Mouse (Mus musculus) neural tube, embryonic 13.5 days (tissue): ENCODE data around the gene Slc25a26. TPM values are rescaled to one million over a fixed set of nuclear protein-coding genes. Genes with fewer than 3 reads are reported as not detected.

Source experiments
- ATAC-seq: fragments of 200-750 bp; cut with Nextera tagmentation; 2 replicates; pipeline ENCODE4 v1.8.0; 2017; ENCODE audit warnings: low read depth, mild to moderate bottlenecking, moderate TSS enrichment, moderate library complexity
- H3K27ac ChIP-seq: fragments of 300-500 bp; sonication (generic); replicated peaks from 2 replicates; pipeline ENCODE4 v1.5.1; 2015; ENCODE audit warnings: moderate library complexity, mild to moderate bottlenecking, inconsistent platforms
- H3K27me3 ChIP-seq: fragments of 300-500 bp; sonication (generic); 2 replicates; pipeline ENCODE4 v1.6.1; 2015; ENCODE audit warnings: mild to moderate bottlenecking, inconsistent platforms
- H3K36me3 ChIP-seq: fragments of 300-500 bp; sonication (generic); 2 replicates; pipeline ENCODE4 v1.6.1; 2015; ENCODE audit warnings: mild to moderate bottlenecking, inconsistent platforms
- H3K4me1 ChIP-seq: fragments of 300-500 bp; sonication (generic); replicated peaks from 2 replicates; pipeline ENCODE4 v1.6.1; 2015; ENCODE audit warnings: inconsistent platforms
- H3K4me2 ChIP-seq: fragments of 300-500 bp; sonication (generic); 2 replicates; pipeline ENCODE4 v1.6.1; 2015; ENCODE audit warnings: inconsistent platforms, mild to moderate bottlenecking, moderate library complexity
- H3K4me3 ChIP-seq: fragments of 300-500 bp; sonication (generic); 2 replicates; pipeline ENCODE4 v1.5.1; 2015; ENCODE audit warnings: mild to moderate bottlenecking, inconsistent platforms
- H3K9ac ChIP-seq: fragments of 300-500 bp; sonication (generic); 2 replicates; pipeline ENCODE4 v1.6.1; 2015; ENCODE audit warnings: moderate library complexity, mild to moderate bottlenecking, inconsistent platforms
- H3K9me3 ChIP-seq: fragments of 300-500 bp; sonication (generic); 2 replicates; pipeline ENCODE4 v1.6.1; 2016; ENCODE audit warnings: inconsistent platforms
- WGBS: fragments of 180-500 bp; shearing (Covaris S2); methylation state at CpG from one replicate; pipeline ENCODE4 v1.1.7; 2015; 5-methylcytosine and 5-hydroxymethylcytosine counted together
- polyA plus RNA-seq: library from polyadenylated mRNA; unstranded; fragments of >200 nt; fragmentation: Nextera tagmentation; extraction: Ambion mirVana; gene quantifications from 2 replicates; pipeline ENCODE4 v1.2.1, GENCODE M21; 2015

The Slc25a26 gene
- polyA plus RNA-seq, 1 experiment from 2014 or later = 8.7 TPM

- no peaks in the 10 kb centered on the region for H3K9me3 ChIP-seq
- peak overlapping the region; percentile 81 for H3K27ac ChIP-seq
- H3K4me1 ChIP-seq = peaks cover 84% of the 10 kb centered on the region
- no peak overlapping the region for H3K9ac ChIP-seq
- H3K27me3 ChIP-seq = no peaks in the 10 kb centered on the region
- WGBS = 44% methylated on average over 7 of the region's 7 CpGs
- no peak overlapping the region for H3K4me2 ChIP-seq
- H3K36me3 ChIP-seq = peaks cover under 1% of the 10 kb centered on the region; the same call in 1 of the 2 replicates
- H3K4me3 ChIP-seq = no peak overlapping the region
- ATAC-seq = peak; percentile 86
Measured at GRCm38 (mm10) chr6:94631051-94631778, 131.1 kb downstream of the Slc25a26 start.

GRCm38 (mm10) chr6:94631779-94632082 is 131.6 kb downstream of the Slc25a26 start:
- WGBS = 53% methylated on average over 6 of the region's 6 CpGs
- ATAC-seq = peak; percentile 57
- H3K27me3 ChIP-seq = no peaks in the 10 kb centered on the region
- H3K9me3 ChIP-seq = no peaks in the 10 kb centered on the region
- no peak overlapping the region for H3K9ac ChIP-seq
- no peaks in the 10 kb centered on the region for H3K36me3 ChIP-seq
- no peak overlapping the region for H3K4me3 ChIP-seq
- peak overlapping the region; percentile 81 for H3K27ac ChIP-seq
- H3K4me1 ChIP-seq = peaks cover 82% of the 10 kb centered on the region
- no peak overlapping the region for H3K4me2 ChIP-seq

GRCm38 (mm10) chr6:94634274-94634673 is 134.1 kb downstream of the Slc25a26 start:
- Histone ChIP-seq H3K9me3 (no peaks in the 10 kb centered on the region), H3K27me3 (no peaks in the 10 kb centered on the region), H3K27ac (peak overlapping the region; percentile 23; the same call in 1 of the 2 replicates), H3K4me2 (no peak overlapping the region), H3K4me1 (peaks cover 68% of the 10 kb centered on the region), H3K4me3 (no peak overlapping the region), H3K9ac (no peak overlapping the region), H3K36me3 (no peaks in the 10 kb centered on the region)
- 92% methylated on average over 4 of the region's 4 CpGs for WGBS
- no peak for ATAC-seq

GRCm38 (mm10) chr6:94634710-94635109 is 134.6 kb downstream of the Slc25a26 start:
- H3K4me1 ChIP-seq = peaks cover 64% of the 10 kb centered on the region

GRCm38 (mm10) chr6:94635343-94635742 is 135.2 kb downstream of the Slc25a26 start:
- WGBS = 24% methylated on average over 1 of the region's 1 CpGs
- Histone ChIP-seq H3K4me3 (no peak overlapping the region), H3K9me3 (no peaks in the 10 kb centered on the region), H3K36me3 (no peaks in the 10 kb centered on the region), H3K9ac (no peak overlapping the region), H3K4me1 (peaks cover 62% of the 10 kb centered on the region), H3K4me2 (no peak overlapping the region), H3K27me3 (no peaks in the 10 kb centered on the region), H3K27ac (peak overlapping the region; percentile 18; the same call in 1 of the 2 replicates)
- ATAC-seq = no peak

More at GRCm38 (mm10) chr6:94634710-94635109, 134.6 kb downstream of the Slc25a26 start:
- Histone ChIP-seq H3K27me3 (no peaks in the 10 kb centered on the region), H3K27ac (peak overlapping the region; percentile 23; the same call in 1 of the 2 replicates), H3K9ac (no peak overlapping the region), H3K9me3 (no peaks in the 10 kb centered on the region), H3K4me3 (no peak overlapping the region), H3K36me3 (no peaks in the 10 kb centered on the region), H3K4me2 (no peak overlapping the region)
- WGBS = 61% methylated on average over 9 of the region's 9 CpGs
- no peak for ATAC-seq

- 78% methylated on average over 5 of the region's 5 CpGs for WGBS
- no peak for ATAC-seq
- no peak overlapping the region for H3K4me3 ChIP-seq
Measured at GRCm38 (mm10) chr6:94637024-94637434, 136.9 kb downstream of the Slc25a26 start.

GRCm38 (mm10) chr6:94640297-94640696 is 140.2 kb downstream of the Slc25a26 start:
- no peaks in the 10 kb centered on the region for H3K9me3 ChIP-seq
- no peak overlapping the region for H3K9ac ChIP-seq
- H3K4me3 ChIP-seq = no peak overlapping the region
- H3K27ac ChIP-seq = 0 out of 2 replicates have a peak overlapping the region, but pooled peaks have one; percentile 47
- H3K4me1 ChIP-seq = peaks cover 35% of the 10 kb centered on the region
- 37% methylated on average over 7 of the region's 7 CpGs for WGBS
- no peaks in the 10 kb centered on the region for H3K27me3 ChIP-seq
- H3K4me2 ChIP-seq = no peak overlapping the region
- no peak; the same call in 1 of the 2 replicates for ATAC-seq
- H3K36me3 ChIP-seq = no peaks in the 10 kb centered on the region

More at GRCm38 (mm10) chr6:94637024-94637434, 136.9 kb downstream of the Slc25a26 start:
- H3K9ac ChIP-seq = no peak overlapping the region
- no peak overlapping the region for H3K27ac ChIP-seq
- no peak overlapping the region for H3K4me2 ChIP-seq
- H3K36me3 ChIP-seq = no peaks in the 10 kb centered on the region
- no peaks in the 10 kb centered on the region for H3K9me3 ChIP-seq
- H3K4me1 ChIP-seq = peaks cover 54% of the 10 kb centered on the region
- no peaks in the 10 kb centered on the region for H3K27me3 ChIP-seq

- WGBS = 82% methylated on average over 1 of the region's 1 CpGs
- Histone ChIP-seq H3K36me3 (no peaks in the 10 kb centered on the region), H3K9ac (no peak overlapping the region), H3K27me3 (no peaks in the 10 kb centered on the region), H3K27ac (no peak overlapping the region), H3K4me3 (no peak overlapping the region), H3K4me2 (no peak overlapping the region), H3K4me1 (peaks cover 28% of the 10 kb centered on the region), H3K9me3 (no peaks in the 10 kb centered on the region)
- no peak for ATAC-seq
Measured at GRCm38 (mm10) chr6:94642048-94642447, 141.9 kb downstream of the Slc25a26 start.

- Histone ChIP-seq H3K4me3 (no peak overlapping the region), H3K27ac (no peak overlapping the region), H3K9ac (no peak overlapping the region), H3K36me3 (no peaks in the 10 kb centered on the region), H3K27me3 (no peaks in the 10 kb centered on the region), H3K4me1 (peaks cover 41% of the 10 kb centered on the region), H3K4me2 (no peak overlapping the region), H3K9me3 (no peaks in the 10 kb centered on the region)
- no peak for ATAC-seq
- WGBS = 91% methylated on average over 2 of the region's 2 CpGs
Measured at GRCm38 (mm10) chr6:94643989-94644388, 143.9 kb downstream of the Slc25a26 start.

- H3K4me2 ChIP-seq = no peak overlapping the region
- no peaks in the 10 kb centered on the region for H3K9me3 ChIP-seq
- peaks cover 48% of the 10 kb centered on the region for H3K4me1 ChIP-seq
- ATAC-seq = no peak
- H3K9ac ChIP-seq = no peak overlapping the region
- no peaks in the 10 kb centered on the region for H3K27me3 ChIP-seq
- H3K4me3 ChIP-seq = no peak overlapping the region
- 85% methylated on average over 3 of the region's 3 CpGs for WGBS
- no peaks in the 10 kb centered on the region for H3K36me3 ChIP-seq
- no peak overlapping the region for H3K27ac ChIP-seq
Measured at GRCm38 (mm10) chr6:94644641-94645040, 144.5 kb downstream of the Slc25a26 start.

GRCm38 (mm10) chr6:94645723-94646122 is 145.6 kb downstream of the Slc25a26 start:
- no peak overlapping the region for H3K27ac ChIP-seq

GRCm38 (mm10) chr6:94646274-94646863 is 146.2 kb downstream of the Slc25a26 start:
- Histone ChIP-seq H3K9ac (no peak overlapping the region), H3K9me3 (no peaks in the 10 kb centered on the region), H3K4me2 (no peak overlapping the region), H3K27me3 (no peaks in the 10 kb centered on the region), H3K36me3 (no peaks in the 10 kb centered on the region), H3K27ac (no peak overlapping the region), H3K4me1 (peaks cover 51% of the 10 kb centered on the region), H3K4me3 (no peak overlapping the region)
- 73% methylated on average over 6 of the region's 6 CpGs for WGBS
- ATAC-seq = no peak

More at GRCm38 (mm10) chr6:94645723-94646122, 145.6 kb downstream of the Slc25a26 start:
- WGBS = 70% methylated on average over 4 of the region's 4 CpGs
- peaks cover 50% of the 10 kb centered on the region for H3K4me1 ChIP-seq
- H3K36me3 ChIP-seq = no peaks in the 10 kb centered on the region
- H3K9ac ChIP-seq = no peak overlapping the region
- no peak for ATAC-seq
- no peak overlapping the region for H3K4me3 ChIP-seq
- no peaks in the 10 kb centered on the region for H3K27me3 ChIP-seq
- no peaks in the 10 kb centered on the region for H3K9me3 ChIP-seq
- H3K4me2 ChIP-seq = no peak overlapping the region
